Mouse (Mus musculus): Measurements from ENCODE around the gene Git1. TPM values are rescaled to one million over a fixed set of nuclear protein-coding genes. Genes with fewer than 3 reads are reported as not detected.

Gene Git1
- total and polyA plus RNA-seq, 3 experiments = 8.8 to 57.8 (median 28.9) TPM

DNA sequence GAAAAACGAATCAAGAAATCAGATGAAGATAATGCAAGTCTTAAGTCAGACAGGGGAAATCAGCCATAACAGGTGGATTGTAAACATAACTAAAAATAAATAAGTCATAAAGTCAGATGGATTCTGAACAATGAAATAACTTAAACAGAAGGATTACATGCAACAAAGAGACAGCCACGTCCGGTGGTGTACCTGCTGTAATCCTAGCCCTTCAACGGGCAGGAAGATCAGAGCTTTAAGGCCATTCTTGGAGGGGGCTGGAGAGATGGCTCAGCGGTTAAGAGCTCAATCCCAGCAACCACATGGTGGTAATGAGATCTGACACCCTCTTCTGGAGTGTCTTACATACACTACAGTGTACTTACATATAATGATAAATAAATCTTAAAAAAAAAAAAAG lies 18.0 kb downstream of the Git1 start:
- Histone ChIP-seq H3K4me2 (ENCODE audit: insufficient read depth, low read depth, poor library complexity, severe bottlenecking) (no peak overlapping the region), H3K27ac (ENCODE audit: insufficient read depth, low read depth) (no peak overlapping the region), H3K79me2 (replicated peaks; ENCODE audit: control insufficient read depth, extremely low read depth, insufficient read depth, poor library complexity, severe bottlenecking) (no peaks in the 10 kb centered on the region), H3K27me3 (replicated peaks) (no peaks in the 10 kb centered on the region), H3K9ac (ENCODE audit: insufficient read depth, low read depth) (no peak overlapping the region), H3K9me3 (replicated peaks; ENCODE audit: low read length) (peaks cover 12% of the 10 kb centered on the region), H3K36me3 (replicated peaks in 1 of 2; ENCODE audit: control insufficient read depth in 1 of 2, insufficient read depth in 1 of 2, low read length in 1 of 2) (peaks cover 15 to 53% of the 10 kb centered on the region in 2 experiments), H3K4me1 (ENCODE audit: control insufficient read depth in 1 of 2, insufficient read depth in 2 of 2) (peaks cover 14 to 43% of the 10 kb centered on the region in 2 experiments), H3K4me3 (replicated peaks in 1 of 3; ENCODE audit: low read depth in 2 of 3, low read length in 2 of 3, poor library complexity in 1 of 3) (no peak overlapping the region)
- in situ Hi-C loops (cut with MboI; ENCODE audit: low pct_ligation_motif_present, low pct_unique_long_range_greater_than_20kb, low sequenced_read_pairs) (loop anchor here (10.0 kb wide), 1 partner anchor 283 kb away; no protein-coding TSS in a partner anchor), dilution Hi-C loops (cut with MboI; ENCODE audit: extremely low pct_ligation_motif_present, extremely low pct_unique_long_range_greater_than_20kb, low sequenced_read_pairs) (no loop called here)
- DNase-seq (ENCODE audit: extremely low read depth) = no peak
- TF ChIP-seq TCF12 (IDR thresholded peaks at IDR 0.05; ENCODE audit: low read depth, low read length) (no peak), ZC3H11A (IDR thresholded peaks at IDR 0.05; ENCODE audit: low read depth, low read length) (no peak), E2F4 (IDR thresholded peaks at IDR 0.05; ENCODE audit: insufficient replicate concordance, low read depth, low read length) (no peak), HCFC1 (IDR thresholded peaks at IDR 0.05; ENCODE audit: low read depth, low read length) (no peak), ZKSCAN1 (IDR thresholded peaks at IDR 0.05; ENCODE audit: borderline replicate concordance, low read depth, low read length) (no peak), RCOR1 (conservative IDR thresholded peaks at IDR 0.05; ENCODE audit: low read depth, low read length) (no peak), MAFK (IDR thresholded peaks at IDR 0.05; ENCODE audit: insufficient replicate concordance, low read length) (no peak), IRF4 (IDR thresholded peaks at IDR 0.05; ENCODE audit: low read depth, low read length) (no peak)

DNA sequence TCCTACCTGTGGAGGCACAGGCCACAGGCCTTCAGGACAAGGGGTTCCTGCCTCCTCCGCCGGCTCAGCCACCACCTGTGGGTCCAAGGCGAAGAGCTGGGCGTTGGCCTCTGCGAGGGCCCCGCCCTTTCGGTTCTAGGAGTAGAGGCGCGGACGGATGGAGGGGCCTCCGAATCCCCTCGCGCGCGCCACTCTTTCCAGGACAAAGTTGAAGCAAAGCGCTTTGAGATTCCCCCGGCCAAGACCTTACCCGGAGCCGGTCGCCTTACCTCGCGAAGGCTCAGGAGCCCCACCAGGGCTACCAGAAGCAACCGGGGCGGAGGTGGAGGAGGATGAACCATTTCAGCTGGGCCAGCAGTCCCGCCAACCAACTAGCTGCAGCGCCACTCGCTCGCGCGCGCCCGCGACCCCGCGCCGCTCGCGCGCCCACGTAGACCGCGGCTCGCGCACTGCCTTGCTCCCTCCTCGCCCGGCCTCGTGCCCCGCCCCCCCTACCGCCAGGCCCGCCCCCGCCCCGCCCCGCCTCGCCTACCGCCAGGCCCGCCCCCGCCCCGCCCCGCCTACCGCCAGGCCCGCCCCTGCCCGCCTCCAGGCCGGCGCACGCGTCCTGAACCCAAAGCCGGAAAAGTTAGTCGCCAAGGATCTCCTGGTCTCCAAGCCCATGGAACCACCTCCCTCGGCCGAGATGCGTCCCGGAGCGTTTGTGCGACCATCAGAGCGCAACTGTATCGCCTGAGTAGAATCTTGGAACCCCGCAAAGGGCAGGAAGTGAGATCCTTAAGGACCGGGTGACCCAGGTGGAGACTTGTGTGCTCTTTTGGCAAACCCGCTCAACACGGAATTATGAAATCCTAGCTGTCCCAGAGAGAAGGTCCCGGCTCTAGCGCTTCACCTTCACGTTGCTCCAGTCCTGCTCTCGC lies 19.8 kb downstream of the Git1 start:
- peaks cover 14 to 47% of the 10 kb centered on the region in 2 experiments for H3K4me1 ChIP-seq (ENCODE audit: control insufficient read depth in 1 of 2, insufficient read depth in 2 of 2)
- H3K36me3 ChIP-seq (replicated peaks in 1 of 2; ENCODE audit: control insufficient read depth in 1 of 2, insufficient read depth in 1 of 2, low read length in 1 of 2) = peaks cover 0 to 38% of the 10 kb centered on the region in 2 experiments
- peaks cover 12% of the 10 kb centered on the region for H3K9me3 ChIP-seq (replicated peaks; ENCODE audit: low read length)
- peak overlapping the region; percentile 1; the same call in 1 of the 2 replicates for H3K27ac ChIP-seq (ENCODE audit: insufficient read depth, low read depth)
- DNase-seq (ENCODE audit: extremely low read depth) = peak; percentile 84
- H3K4me2 ChIP-seq (ENCODE audit: insufficient read depth, low read depth, poor library complexity, severe bottlenecking) = peak overlapping the region; percentile 71
- dilution Hi-C loops (cut with MboI; ENCODE audit: extremely low pct_ligation_motif_present, extremely low pct_unique_long_range_greater_than_20kb, low sequenced_read_pairs) = no loop called here
- no peaks in the 10 kb centered on the region for H3K79me2 ChIP-seq (replicated peaks; ENCODE audit: control insufficient read depth, extremely low read depth, insufficient read depth, poor library complexity, severe bottlenecking)
- in situ Hi-C loops (cut with MboI; ENCODE audit: low pct_ligation_motif_present, low pct_unique_long_range_greater_than_20kb, low sequenced_read_pairs) = loop anchor here (10.0 kb wide), 1 partner anchor 282 kb away; no protein-coding TSS in a partner anchor
- H3K27me3 ChIP-seq (replicated peaks) = no peaks in the 10 kb centered on the region
- peak overlapping the region; percentile 64 to 72 (median 67) for H3K4me3 ChIP-seq (replicated peaks in 1 of 3; ENCODE audit: low read depth in 2 of 3, low read length in 2 of 3, poor library complexity in 1 of 3)
- peak overlapping the region; percentile 69 for H3K9ac ChIP-seq (ENCODE audit: insufficient read depth, low read depth)
- TF ChIP-seq POLR2A (IDR thresholded peaks at IDR 0.05; ENCODE audit: low read depth, low read length) (peak; percentile 94), CTCF (conservative IDR thresholded peaks at IDR 0.05 in 1 of 2, IDR thresholded peaks at IDR 0.05 in 1 of 2; ENCODE audit: low read depth in 2 of 2, low read length in 2 of 2) (no peak), UBTF (IDR thresholded peaks at IDR 0.05; ENCODE audit: low read depth, low read length) (peak; percentile 58; the same call in 1 of the 2 replicates), MXI1 (IDR thresholded peaks at IDR 0.05; ENCODE audit: low read depth, low read length) (peak; percentile 68), MAX (IDR thresholded peaks at IDR 0.05; ENCODE audit: low read length) (no peak), ELF1 (IDR thresholded peaks at IDR 0.05; ENCODE audit: low read depth, low read length) (peak; percentile 69), MAFK (IDR thresholded peaks at IDR 0.05; ENCODE audit: insufficient replicate concordance, low read length) (no peak), EP300 (IDR thresholded peaks at IDR 0.05; ENCODE audit: low read length) (no peak), NELFE (IDR thresholded peaks at IDR 0.05; ENCODE audit: low read depth, low read length) (peak; percentile 97), JUN (IDR thresholded peaks at IDR 0.05; ENCODE audit: insufficient read depth, low read depth, low read length) (no peak), ZKSCAN1 (IDR thresholded peaks at IDR 0.05; ENCODE audit: borderline replicate concordance, low read depth, low read length) (no peak), JUND (conservative IDR thresholded peaks at IDR 0.05; ENCODE audit: low read depth, low read length) (no peak), KAT2A (IDR thresholded peaks at IDR 0.05; ENCODE audit: insufficient replicate concordance, low read length) (0 out of 2 replicates have a peak, but pooled peaks have one; percentile 46), PAX5 (IDR thresholded peaks at IDR 0.05; ENCODE audit: low read length) (no peak), USF2 (conservative IDR thresholded peaks at IDR 0.05; ENCODE audit: low read depth, low read length) (no peak), RCOR1 (conservative IDR thresholded peaks at IDR 0.05; ENCODE audit: low read depth, low read length) (no peak), ETS1 (conservative IDR thresholded peaks at IDR 0.05; ENCODE audit: low read depth, low read length) (no peak), MYC (IDR thresholded peaks at IDR 0.05; ENCODE audit: low read depth, low read length) (0 out of 2 replicates have a peak, but pooled peaks have one; percentile 47), GABPA (IDR thresholded peaks at IDR 0.05; ENCODE audit: insufficient replicate concordance, low read depth, low read length) (no peak), CHD1 (IDR thresholded peaks at IDR 0.05; ENCODE audit: low read depth, low read length) (no peak), ZMIZ1 (IDR thresholded peaks at IDR 0.05; ENCODE audit: low read depth, low read length) (0 out of 2 replicates have a peak, but pooled peaks have one; percentile 69), POLR2AphosphoS2 (IDR thresholded peaks at IDR 0.05; ENCODE audit: low read depth, low read length) (0 out of 2 replicates have a peak, but pooled peaks have one; percentile 55), HCFC1 (IDR thresholded peaks at IDR 0.05; ENCODE audit: low read depth, low read length) (no peak), NRF1 (IDR thresholded peaks at IDR 0.05; ENCODE audit: low read depth, low read length) (peak; percentile 83), MEF2A (IDR thresholded peaks at IDR 0.05; ENCODE audit: borderline replicate concordance, low read depth, low read length) (no peak)

All from CH12.LX (cell line).